Mouse (Mus musculus) heart, adult 18-20 months (tissue): ENCODE data around the gene Wdr54. TPM values are rescaled to one million over a fixed set of nuclear protein-coding genes. Genes with fewer than 3 reads are reported as not detected.
A peak's percentile ranks its signal among the peaks of the same experiment; 100 is the strongest.

Experiments used
- DNase-seq, 2 experiments: peaks; one replicate each; pipeline ENCODE4 v3.0.0; 2021 to 2022; ENCODE audit warnings: mixed read lengths in 1 of 2
- long read RNA-seq, 2 experiments: library from polyadenylated mRNA; stranded (forward); transcript quantifications; one replicate each; pipeline ENCODE4 v2.0.0; 2021
- total RNA-seq, 2 experiments: library from RNA; stranded (reverse); gene quantifications; 2 replicates each; pipeline ENCODE4 v1.2.3; 2021

Wdr54 gene
- total RNA-seq: 1 to 10 TPM; 1.6 to 1.8 TPM
- long read RNA-seq, experiment 1: 0 reads
- long read RNA-seq, experiment 2: 0 reads

DNA sequence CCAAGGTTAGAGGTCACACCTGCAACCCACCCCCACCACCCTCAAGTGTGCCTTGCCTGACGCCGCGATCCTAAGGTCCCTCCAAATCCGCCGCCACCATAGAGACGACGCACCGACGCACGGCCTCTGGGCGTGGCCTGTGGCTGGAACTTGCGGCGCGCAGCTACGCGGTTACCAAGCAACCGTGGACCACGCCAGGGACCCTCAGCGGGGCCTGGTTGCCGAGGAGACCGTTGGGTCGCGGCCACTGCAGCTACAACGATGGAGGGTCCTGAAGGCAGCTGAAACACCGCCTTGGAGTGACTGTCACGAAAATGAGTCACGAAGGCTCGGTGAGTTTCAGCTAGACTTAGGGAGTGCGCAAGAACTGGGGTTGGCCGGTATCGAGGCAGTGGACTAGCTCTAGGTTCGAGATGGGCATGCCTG is at the start of gene Wdr54, which contains the start of gene 1700003E16Rik:
Wdr54 (minus strand) TSS at position 139 of the 426 bp plus-strand sequence.
1700003E16Rik (plus strand) TSS at position 146 of the 426 bp plus-strand sequence.
- DNase-seq: peak; percentile 66 to 79

DNA sequence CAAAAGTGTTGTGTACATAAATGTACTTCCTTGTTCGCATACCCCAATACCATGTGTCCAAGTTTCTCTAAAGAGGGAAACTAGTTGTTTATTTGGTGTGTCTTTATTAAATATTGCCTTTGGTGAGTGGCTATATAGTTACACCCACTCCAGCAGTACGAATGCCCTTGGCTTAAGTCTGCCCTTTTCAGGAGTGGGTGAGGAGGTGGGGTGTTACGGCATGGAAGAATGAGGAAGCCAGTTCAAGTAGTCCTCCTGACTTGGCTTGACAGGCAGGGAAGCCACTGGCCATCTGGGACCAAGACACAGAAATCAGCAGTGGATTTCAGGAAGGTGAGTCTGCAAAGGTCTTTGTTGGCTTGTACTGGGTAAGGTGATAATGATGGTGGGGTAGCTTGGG is 49.7 kb upstream of the Wdr54 start:
- DNase-seq: no peak

DNA sequence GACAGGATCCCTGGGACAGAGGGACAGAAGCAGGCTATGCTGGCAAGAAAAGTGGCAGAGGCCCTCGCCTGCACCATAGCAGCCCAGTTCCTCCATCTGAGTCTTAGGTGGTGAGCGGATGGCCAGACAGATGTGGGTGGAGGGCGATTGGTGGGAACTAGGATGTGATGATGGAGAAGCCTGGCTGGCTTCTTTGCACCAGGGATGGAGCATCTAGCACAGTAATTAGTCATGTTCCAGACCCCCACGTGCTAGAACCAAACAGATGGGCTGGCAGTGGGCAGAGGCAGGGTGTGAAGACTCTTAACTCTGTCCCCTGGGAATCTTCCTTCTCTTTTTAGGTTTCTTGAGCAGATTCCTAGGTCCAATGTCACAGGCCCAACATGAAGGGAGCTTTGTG is 47.1 kb upstream of the Wdr54 start:
- DNase-seq: no peak

DNA sequence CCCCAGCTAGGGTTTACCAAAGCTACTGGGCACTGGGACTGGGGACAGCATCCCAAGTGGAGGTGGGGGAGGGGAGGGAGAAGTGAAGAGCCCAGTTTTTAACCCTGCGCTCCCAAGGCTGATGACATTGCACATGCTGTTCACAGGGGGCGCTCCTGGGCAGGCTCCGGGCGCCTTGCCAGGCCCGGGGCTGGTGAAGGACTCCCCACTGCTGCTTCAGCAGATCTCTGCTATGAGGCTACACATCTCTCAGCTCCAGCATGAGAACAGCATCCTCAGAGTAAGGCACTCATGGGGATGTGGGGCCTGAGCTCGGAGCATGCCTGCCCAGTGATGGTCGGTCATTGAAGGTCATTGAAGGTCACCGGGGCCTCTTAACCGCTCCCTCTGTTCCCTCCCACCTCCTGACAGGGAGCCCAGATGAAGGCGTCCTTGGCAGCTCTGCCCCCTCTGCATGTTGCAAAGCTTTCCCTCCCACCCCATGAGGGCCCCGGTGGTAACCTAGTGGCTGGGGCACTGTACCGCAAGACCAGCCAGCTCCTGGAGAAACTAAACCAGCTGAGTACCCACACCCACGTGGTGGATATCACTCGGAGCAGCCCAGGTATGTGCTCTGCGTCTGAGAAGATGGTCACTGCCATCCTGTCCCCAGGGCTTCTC is 41.3 kb upstream of the Wdr54 start:
- DNase-seq: peak in 1 of 2 experiments; percentile 35

DNA sequence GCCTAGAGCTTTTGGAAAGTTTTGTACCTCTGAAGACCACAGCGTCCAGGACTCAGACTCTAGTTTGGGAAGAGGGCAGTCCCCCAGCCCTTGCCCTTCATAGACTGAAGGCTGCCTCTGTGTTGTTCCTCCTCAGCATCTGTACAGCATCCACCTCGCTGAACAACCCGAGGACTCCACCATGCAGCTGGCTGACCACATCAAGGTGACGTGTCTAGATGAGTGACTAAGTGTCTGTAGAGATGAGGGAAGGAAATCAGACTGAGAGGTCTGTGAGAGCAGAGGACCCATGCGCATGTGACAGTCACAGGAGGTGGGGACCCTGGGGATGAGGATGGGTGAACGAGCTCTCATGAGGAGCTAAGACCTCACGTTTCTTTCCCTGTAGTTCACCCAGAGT is 37.4 kb upstream of the Wdr54 start:
- no peak for DNase-seq

DNA sequence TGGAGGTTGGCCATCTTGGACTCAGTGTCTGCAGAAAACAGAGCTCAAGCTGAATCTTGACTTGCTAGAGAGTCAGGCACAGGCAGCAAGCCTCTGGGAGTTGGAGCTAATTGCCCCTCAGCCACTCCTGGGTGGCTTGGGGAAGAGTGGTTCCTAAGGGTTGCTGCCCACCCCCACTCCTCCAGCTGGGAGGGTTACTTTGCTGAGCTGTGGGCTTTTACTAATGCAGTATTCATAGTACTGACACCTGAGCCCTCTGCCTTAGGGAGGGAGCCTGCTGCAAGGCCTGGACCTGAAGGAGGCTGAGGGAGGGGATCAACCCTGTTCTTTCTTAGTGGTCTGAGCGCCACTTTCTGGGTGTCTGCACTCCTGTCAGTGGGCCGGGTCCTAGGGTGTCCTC is 30.7 kb upstream of the Wdr54 start:
- no peak for DNase-seq

DNA sequence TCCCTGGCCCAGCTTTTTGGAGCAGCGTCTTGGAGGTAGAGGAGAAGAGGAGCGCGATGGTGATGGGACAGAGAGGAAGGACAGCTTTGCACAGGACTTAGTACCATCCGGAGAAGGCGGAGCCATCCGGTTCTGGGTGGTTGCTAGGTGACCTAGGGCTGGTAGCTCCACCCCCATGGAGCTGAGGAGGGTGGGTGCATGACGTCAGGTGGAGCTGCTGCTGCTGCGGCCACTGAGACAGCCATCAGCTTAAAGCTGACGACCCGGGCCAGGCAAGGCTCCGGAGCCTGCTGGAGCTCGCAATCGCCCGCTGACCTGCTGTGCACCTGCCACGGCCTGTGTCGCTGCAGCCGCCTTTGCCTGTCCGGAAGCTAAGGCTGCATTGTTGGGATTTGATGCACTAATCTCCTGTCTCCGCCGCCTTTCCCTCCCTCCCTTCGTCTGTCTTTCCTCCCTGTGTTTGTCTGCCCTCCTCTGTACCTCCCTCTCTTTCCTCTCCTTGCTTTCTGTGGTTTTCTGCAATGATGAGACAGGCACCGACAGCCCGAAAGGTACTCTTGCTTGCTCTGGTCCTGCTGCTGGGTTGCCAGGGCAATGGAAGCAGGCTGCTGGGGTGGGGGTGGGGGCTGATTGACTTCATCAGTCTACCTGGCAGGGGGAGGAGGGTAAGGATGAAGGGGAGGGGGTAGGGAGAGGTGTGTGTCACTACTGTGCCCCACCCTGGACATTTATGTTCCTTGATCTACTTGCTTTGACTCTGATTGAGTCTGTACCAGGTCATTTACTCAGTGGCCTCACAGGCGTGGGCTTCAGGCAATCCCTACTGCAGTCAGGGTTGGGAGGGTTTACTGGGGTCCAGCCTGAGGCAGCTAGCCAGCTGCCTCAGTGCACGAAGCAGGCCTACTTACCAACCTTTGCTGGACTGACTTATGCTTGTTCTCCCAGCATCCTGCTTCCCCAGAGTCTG is 30.0 kb upstream of the Wdr54 start:
- DNase-seq: peak; percentile 34 to 57

DNA sequence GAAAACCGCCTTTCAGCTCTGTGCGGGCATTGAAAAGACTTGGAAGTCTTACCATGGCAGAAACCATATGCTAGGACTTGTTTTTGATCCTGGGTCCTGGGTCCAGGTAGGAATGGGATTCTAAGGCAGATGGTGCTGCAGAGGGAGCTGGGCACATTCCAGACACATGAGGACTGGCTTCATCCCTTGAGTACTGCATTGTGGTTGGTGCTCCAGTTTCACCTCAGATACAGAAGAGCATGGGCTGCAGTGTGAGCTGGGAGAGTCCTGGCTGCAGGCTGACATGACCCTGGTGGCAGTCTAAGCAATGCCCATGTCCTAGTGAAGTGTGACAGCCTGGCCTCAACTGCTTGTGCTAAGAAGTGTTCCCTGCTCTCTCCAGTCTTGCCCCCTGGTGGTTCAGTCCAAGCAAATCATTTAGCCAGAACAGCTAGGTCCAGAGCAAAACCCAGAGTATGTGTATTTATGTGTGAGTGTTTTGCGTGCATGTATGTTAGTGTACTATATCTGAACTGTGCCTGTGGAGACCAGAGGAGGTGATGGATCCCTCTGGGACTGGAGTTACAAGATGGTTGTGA is 28.8 kb upstream of the Wdr54 start:
- DNase-seq: no peak

DNA sequence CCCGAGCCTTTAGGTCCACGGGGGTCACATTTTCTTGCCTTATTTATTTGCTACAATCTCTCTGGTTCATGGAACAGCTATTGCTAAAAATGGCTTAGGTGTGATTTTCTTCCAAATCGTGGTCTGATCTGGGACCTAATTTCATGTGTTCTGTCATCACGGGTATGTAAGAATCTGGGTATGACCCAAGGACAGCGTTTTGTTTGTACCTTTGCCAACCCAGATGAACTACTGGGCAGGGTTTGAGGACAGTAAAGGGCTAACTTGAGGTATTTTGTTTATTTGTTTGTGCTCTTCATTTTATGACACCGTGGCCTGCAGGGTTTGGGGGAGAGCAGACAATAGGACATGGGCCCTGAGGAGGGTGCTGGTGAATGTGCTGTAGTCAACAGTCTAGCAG is 24.4 kb upstream of the Wdr54 start:
- DNase-seq: no peak

DNA sequence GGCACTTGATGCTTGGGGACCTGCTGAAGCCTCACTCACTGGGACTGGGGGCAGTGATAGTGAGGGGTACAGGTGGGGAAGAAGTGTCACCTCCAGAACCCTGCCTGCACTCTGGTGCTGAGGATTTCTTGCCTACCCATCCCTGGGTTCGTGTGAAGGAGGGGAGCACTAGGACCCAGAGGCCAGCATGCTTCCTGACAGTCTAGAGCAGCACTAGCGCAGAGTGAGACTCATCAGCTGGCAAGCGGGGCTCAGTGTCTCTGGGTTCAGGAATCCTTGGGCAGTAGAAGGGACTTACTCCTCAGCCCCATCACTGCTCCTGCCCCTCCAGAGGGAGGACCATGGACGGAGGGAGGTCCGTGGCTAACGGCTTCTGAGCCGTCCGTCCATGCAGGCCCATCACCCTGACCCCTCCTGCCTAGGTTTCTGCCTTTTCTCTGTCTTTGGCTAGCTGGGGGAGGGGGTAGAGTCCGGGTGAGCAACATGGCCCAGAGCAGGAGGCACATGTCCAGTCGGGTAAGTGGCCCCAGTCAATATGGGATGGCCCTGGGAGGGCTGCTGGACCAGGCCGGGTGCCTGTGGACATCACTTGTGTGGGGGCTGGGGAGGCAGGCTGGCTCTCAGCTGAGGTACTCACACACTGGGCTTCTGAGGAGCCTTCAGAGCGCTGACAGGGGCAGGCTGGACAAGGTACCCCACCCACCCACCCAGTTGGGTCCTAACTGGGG is 23.4 kb upstream of the Wdr54 start:
- peak in 1 of 2 experiments; percentile 26 for DNase-seq

DNA sequence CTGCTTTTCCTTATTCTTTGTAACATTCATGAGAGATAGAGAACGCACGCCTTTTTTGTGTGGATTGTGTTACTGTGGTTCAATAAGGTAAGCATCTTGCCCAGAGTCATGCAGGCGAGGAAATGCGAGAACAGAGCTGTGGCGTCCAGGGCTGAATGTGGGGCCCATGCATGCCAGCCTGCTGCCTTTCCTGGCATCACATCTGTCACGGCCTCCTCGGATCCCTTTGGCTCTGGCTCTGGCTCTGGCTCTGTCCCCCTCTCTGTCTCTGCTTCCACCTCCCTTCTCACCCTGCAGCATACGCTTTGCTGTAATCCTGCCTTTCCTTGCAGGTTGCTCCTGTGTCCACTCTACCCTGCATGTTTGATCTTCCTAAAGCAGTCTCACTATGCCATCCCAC is 19.8 kb upstream of the Wdr54 start:
- peak; percentile 26 to 48 for DNase-seq

DNA sequence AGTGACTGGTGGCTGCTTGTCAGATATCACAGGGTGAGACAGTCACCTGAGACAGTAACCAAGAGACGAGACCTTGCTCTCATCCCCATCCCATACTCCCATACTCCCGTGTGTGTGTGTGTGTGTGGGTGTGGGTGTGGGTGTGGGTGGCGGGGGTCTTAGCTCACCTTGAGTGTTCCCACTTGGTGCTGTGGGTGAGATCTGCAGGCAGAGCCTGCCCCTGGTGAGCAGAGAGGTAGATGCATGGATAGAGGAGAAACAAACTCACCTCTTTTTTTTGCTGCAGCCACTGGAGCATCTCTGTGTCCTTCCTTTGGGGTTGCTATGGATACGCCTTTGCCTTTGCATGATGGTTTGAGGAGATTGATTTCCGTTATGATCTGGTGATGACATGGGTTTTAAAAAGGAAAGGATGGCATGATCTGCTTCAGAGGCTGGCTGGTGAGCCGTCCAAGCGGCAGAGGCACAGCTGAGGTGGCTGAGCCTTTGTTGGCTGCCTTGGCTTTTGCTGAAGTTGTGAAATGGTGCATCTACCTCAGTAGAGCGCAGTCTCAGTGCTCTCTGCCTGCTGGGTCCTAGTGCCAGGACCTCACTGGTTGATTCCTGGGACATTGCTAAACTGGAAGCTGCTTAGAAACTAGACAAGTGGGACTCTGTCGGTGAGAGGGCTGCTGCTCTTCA is 16.2 kb upstream of the Wdr54 start:
- DNase-seq: no peak

DNA sequence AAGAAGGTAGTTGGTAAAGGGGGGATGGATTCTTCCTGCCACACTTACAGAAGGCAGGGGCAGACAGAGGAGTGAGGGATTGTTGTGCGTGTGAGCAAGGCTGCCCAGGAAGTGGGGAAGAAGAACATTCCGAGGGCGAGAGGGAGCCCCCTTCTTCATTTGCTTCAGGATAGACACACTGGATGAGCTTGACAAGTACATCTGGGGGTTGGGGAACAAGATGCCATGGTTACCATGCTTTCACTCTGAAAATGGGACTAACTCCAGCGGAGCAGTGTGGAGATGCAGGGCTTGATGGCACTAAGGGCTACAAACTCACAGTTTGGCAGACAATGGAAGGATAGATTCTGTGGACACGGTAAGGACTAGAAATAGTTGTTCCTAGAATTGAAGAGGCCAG is 14.9 kb upstream of the Wdr54 start:
- DNase-seq: no peak

DNA sequence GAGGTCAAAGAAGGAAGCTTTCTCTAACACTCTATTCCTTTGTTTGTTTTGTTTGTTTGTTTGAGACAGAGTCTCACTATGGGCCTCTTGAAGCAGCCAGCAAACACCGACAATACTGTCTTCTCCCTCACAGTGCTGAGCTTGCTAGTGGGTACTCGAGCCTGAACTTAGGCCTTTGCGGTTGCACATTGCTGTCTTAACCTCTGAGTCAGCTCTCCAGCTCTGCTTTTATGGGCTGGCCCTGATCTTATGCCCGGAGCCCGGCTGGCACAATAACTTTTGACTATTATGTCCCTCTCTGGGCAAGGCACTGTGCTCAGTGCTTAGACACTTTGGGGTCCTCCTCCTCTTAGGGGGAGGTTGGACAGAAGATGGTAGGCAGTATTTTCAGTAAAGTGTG is 13.7 kb upstream of the Wdr54 start:
- DNase-seq: no peak

DNA sequence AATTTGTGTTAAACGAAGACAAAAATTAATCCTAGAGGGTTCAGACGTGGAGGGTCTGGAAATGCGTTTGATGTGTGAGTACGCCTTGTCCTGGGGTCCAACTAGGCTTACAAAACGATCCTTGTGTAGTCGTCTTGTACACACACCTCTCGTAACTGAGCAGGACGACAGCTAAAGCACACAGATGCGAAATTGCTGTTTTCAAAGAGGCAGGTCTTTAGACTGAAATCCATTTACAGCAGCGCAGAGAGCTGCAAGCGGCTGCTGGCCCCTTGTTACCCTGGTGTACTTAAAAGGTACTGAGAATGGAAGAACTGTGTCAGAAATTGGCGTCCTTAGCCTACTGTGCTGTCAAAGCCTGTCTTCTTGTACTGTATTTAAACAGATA is 10.0 kb upstream of the Wdr54 start:
- DNase-seq: no peak

DNA sequence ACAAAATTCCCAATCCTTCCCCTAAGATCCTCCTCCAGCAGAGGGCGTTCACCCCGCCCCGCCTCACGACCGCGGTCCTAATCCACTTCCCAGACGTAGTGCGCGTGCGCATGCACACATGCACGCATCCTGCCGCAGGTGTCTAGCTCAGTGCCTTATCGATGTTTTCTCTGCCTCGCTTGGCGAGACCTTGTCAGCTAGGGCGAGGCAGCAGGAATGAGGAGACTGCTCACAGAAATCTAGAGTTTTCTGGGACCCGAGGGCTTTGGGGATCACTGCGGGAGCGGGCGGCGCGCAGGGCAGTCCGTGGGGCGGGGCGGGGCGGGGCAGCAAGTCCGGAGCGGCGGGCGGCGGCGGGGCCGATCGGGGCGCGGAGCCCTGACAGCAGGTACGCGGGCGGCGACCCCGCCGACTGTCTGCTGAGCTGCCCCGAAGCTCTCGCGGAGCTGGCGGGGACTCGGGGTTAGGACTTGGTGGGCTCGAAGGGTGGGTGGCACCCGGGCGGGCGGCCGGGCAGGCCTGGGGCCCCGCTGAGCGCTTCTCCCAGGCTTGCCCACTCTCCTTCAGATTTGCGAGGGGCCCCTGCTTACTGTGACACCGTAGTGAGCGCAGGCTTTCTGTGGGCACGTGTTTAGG is 9.5 kb upstream of the Wdr54 start, which contains the start of gene Dctn1:
Dctn1 (plus strand) TSS at position 314 of the 636 bp plus-strand sequence.
- DNase-seq: peak; percentile 96 to 98

DNA sequence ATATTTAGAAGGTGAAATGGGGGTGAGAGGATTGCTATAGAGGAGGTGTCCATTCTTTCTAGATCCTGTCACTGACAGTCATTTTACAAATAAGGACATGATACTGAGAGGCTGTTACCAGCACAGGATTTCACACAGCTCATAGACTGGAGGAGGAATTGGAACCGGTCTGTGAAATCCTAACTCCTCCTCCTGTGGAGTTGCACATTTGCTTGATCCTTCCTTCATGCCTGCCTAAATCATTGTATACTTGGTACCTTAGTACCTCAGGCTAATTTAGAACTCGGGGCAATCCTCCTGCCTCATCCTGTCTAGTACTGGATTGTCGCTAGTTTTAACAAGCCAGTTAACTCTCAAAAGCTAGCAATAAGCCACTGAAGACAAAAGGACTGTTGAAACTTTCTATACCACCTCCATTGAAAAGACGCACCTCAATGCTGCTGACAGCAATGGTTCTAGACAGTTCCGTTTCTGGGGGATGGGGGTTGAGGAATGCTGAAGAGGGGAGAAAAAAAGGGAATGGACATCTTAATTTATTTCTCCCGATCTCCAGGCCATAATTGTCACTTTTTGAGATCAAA is 8.9 kb upstream of the Wdr54 start:
- no peak for DNase-seq

DNA sequence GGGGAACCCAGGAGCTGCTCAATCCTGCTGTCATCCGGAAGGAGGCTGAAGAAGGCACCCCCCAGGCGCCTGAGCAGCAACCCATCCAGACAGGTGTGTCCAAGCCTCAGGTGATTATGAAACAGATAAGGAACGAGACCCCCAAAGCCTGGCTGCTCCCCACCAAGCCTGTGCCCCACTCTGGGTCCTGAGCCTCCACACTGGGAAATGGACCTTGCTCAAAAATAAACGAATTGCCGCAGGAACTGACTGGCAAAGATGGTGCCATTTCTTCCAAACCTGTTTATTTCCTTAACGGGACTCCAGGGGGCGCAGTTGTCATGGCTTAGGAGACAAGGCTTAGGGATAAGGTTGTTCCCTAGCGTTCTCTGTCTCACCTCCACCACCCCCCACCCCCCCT is 6.5 kb upstream of the Wdr54 start:
- peak; percentile 44 to 71 for DNase-seq

DNA sequence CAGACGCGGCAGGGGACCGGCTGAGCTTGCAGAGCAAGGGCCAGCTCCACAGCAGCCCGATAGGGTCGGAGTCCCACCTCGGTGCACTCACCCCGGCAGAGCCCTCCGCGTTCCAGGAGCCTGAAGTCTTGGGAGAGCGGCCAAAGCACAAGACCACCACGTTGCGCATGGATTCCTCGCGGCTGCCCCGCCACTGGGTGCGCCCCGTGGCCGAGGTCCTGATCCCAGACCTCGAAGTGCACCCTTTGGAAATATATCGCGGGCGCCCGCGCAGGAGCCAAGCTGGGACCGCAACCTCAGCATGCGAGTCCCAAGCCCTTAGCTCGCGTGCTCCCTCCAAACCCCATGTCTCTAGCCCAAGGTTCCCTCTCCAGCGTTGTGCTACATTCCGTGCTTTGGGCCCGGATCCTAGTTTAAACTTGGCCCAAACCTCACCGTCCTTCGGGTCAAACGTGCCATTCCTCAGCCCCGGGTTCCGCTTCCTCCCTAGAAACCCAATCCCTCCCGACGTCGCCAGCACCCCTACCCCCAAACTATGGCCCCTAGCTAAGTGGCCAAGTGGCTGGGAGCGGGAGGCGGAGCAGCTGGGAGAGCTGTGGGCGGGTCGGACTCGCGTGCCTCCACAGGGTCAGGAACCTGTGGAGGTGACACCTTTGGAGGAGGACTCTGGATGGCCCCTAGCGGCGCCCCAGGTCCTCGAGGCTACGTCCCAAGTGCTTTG is 5.9 kb upstream of the Wdr54 start:
- DNase-seq: peak; percentile 57 to 62

DNA sequence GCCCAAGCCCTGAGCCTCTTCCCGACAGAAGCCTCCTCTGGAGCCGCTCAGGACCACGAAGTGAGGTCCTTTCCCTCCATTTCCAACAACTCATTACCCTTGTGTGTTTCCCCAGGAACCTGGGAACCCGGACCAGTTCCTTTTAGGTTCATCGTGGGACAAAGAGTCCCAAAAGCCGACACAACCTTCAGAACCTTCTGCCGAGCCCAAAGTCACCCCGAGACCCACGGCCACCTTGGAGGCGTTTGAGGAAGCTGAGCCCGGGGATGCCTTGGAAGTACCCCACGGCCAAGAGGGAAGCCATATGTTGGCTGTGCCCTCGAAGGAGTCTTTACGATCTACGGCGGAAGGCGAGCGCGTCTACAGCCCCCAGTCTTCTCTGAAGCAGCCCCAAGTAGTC is 5.2 kb upstream of the Wdr54 start:
- no peak for DNase-seq
